Mouse (Mus musculus) spleen, adult 18-20 months (tissue): ENCODE results near the gene Ccdc96.

ENCODE experiments used
- DNase-seq, 2 experiments: peaks; one replicate each; pipeline ENCODE4 v3.0.0; 2022; ENCODE audit warnings: mixed read lengths in 2 of 2

The Ccdc96 gene

DNA sequence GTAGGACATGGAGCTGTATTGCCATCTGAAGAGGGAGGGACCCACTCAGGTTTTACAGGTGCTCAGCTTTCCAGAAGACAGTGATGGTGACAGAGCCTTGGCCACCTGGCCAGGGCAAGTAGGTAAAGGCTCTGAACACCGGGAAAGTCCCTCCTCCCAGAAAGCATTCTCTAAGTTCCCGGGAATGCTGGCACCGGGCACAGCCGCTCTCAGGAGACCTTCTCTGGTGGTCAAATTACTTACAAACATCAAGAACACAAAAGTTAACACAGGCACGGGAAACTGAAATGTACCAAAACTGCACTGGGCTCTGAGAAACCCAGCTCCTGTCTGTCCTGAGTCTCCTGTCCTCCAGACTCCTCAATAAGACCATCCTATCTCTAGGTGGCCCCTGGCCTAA, 45.3 kb downstream of the Ccdc96 start:
- no peak for DNase-seq

DNA sequence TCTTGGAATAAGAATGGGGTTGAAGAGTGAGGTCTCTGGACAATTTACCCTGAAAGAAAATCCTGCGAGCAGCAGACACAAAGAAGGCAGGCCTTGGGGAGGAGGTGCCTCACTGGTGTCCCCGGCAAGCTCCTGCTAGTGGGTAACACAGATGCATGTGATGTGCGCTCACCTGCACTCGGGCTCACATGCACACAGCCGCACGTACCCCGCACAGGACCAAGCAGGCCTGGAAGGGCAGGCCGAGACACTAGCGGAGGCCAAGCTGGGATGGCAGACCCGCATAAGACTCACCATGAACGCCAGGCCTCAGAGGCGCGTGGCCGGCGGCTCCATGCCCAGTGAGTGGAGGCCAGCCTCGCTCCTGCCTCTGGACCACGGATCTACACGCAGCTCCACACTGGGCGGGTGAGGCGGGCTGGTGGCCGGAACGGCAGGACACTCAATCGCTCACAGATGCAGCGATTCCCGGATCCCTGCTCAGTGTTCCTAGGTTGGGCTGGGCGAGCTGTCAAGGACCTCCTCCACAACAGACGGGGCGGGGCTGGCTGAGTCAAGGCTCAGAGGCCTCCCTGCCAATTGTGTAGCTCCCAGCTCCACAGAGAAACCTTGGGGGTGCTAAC, 45.9 kb downstream of the Ccdc96 start:
- peak; percentile 54 to 74 for DNase-seq

DNA sequence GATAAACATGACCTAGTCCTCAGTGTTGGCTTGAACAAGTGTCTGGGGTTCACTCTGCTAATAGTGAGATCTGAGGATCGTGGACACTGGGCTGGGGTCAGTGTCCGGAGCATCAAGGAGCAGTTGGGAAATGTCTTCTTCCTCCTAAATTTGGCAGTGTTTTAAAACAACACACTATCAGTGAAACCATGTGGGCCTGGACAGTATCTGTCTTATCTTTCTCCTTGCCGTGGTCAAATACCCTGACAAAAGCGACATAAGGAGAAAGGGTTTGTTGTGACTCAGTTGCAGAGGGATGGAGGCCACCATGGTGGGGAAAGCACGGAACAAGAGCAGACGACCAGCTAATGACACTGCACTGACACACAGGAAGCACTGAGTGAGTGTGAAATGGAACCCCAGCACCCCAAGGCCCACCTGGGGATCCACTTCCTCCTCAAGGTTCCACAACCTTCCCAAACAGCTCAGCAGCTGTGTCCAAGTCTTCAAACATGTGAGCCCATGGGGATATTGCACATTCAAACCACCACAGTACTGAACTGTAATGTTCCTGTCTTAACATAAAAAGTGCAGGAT, 50.2 kb downstream of the Ccdc96 start:
- no peak for DNase-seq

DNA sequence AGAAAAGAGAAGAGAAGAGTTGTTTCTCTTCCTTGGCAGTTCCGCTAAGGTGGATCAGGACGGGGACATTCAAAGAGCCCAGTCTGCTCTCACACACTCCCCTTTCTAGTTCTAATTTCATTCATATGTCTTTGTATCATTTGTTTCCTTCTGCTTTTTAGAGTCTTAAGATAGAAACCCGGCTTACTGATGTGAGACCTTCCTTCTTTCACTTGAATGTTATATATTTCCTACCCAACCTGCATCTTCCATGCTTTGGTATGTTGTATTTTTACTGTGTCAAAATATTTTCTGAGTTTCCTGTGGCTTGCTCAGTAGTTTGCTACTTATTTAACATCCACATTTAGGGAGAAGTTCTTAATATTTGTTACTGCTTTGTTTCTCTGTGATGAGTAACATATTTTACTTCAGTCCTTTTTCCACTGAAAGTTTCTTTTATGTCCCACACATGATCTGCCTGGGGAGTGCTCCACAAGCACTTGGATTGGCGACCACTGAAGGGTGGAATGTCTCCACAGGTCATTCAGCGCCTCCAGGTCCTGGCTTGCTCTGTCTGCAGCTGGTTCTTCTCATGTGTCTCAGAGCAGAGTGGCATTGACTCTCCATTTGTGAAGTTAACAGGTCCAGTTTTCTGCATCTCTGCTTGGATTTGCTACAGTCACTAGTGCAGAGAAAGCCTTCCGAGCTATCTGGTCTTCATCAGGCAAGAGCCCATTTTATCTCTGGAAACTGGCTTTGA, 51.2 kb downstream of the Ccdc96 start:
- no peak for DNase-seq

DNA sequence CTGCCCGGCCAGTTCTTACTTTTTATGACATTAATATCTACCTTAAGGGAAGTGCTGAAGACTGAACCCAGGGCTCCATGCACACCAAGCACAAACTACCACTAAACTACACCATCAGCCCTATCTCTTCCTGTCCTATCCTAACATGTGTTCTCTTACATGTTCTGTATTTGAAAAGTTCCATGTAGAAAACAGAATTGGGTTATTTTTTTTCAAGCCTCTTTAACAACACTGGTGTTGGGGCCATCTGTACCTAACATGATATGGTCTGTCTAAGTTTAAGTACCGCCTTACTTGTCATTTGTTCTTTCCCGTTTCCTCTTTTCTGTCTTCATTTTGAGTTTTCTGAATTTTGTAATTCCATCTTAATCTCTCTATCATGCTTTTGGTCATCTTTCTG, 52.0 kb downstream of the Ccdc96 start:
- DNase-seq: no peak
